Mouse (Mus musculus) CH12.LX (cell line): ENCODE data around the gene Scp2. TPM values are rescaled to one million over a fixed set of nuclear protein-coding genes. Genes with fewer than 3 reads are reported as not detected.

Experiments
- DNase-seq: peaks from one replicate; pipeline ENCODE4 v3.0.0-alpha.2; 2013; ENCODE audit errors: extremely low read depth
- H3K27ac ChIP-seq: 2 replicates; pipeline ENCODE4 v1.5.1; 2012; ENCODE audit warnings: low read depth, mild to moderate bottlenecking, control low read depth, moderate library complexity; ENCODE audit not compliant: insufficient read depth
- H3K27me3 ChIP-seq: replicated peaks from 2 replicates; pipeline ENCODE3; 2012; ENCODE audit warnings: inconsistent platforms
- H3K36me3 ChIP-seq, 2 experiments: replicated peaks in 1 of 2; 2 replicates each; pipeline versions ENCODE3 to v1.6.1; 2012; ENCODE audit warnings: inconsistent platforms in 1 of 2, low read length in 1 of 2, mild to moderate bottlenecking in 1 of 2, mixed read lengths in 1 of 2, moderate library complexity in 1 of 2; ENCODE audit not compliant: control insufficient read depth in 1 of 2, insufficient read depth in 1 of 2
- H3K4me1 ChIP-seq, 2 experiments: 2 replicates each; pipeline ENCODE4 v1.6.1; 2012; ENCODE audit warnings: inconsistent platforms in 1 of 2, moderate library complexity in 1 of 2; ENCODE audit not compliant: insufficient read depth in 2 of 2, control insufficient read depth in 1 of 2
- H3K4me2 ChIP-seq: 2 replicates; pipeline ENCODE4 v1.6.1; 2012; ENCODE audit warnings: low read depth, mild to moderate bottlenecking, control low read depth; ENCODE audit not compliant: poor library complexity, insufficient read depth, severe bottlenecking
- H3K4me3 ChIP-seq, 3 experiments: fragments of 150-350 bp in 1 of 3; sonication (generic) in 1 of 3; replicated peaks in 1 of 3; 2 replicates each; pipeline versions ENCODE3 to v1.5.1; 2011 to 2012; ENCODE audit warnings: low read depth in 2 of 3, low read length in 2 of 3, mild to moderate bottlenecking in 2 of 3, moderate library complexity in 2 of 3, control low read depth in 1 of 3, improper control_type of control experiment in 1 of 3, inconsistent platforms in 1 of 3, mixed read lengths in 1 of 3; ENCODE audit not compliant: poor library complexity in 1 of 3
- H3K79me2 ChIP-seq: replicated peaks from 2 replicates; pipeline ENCODE4 v1.6.1; 2012; ENCODE audit warnings: mild to moderate bottlenecking, moderate library complexity; ENCODE audit not compliant: control insufficient read depth, poor library complexity, insufficient read depth, severe bottlenecking; ENCODE audit errors: extremely low read depth
- H3K9ac ChIP-seq: 2 replicates; pipeline ENCODE4 v1.6.1; 2012; ENCODE audit warnings: low read depth, mild to moderate bottlenecking, control low read depth, moderate library complexity; ENCODE audit not compliant: insufficient read depth
- H3K9me3 ChIP-seq: replicated peaks from 2 replicates; pipeline ENCODE3; 2012; ENCODE audit warnings: low read length, inconsistent platforms, mixed read lengths
- BHLHE40 ChIP-seq: IDR thresholded peaks from 2 replicates; pipeline ENCODE4 v1.6.1; 2011; ENCODE audit warnings: mild to moderate bottlenecking, low read depth, low read length, improper control_type of control experiment
- CHD1 ChIP-seq: IDR thresholded peaks from 2 replicates; pipeline ENCODE4 v1.6.1; 2012; ENCODE audit warnings: low read depth, low read length, improper control_type of control experiment, inconsistent platforms
- CHD2 ChIP-seq: IDR thresholded peaks from 2 replicates; pipeline ENCODE4 v1.6.1; 2011; ENCODE audit warnings: low read length, improper control_type of control experiment
- CTCF ChIP-seq, 2 experiments: IDR thresholded peaks in 1 of 2; conservative IDR thresholded peaks in 1 of 2; 2 replicates each; pipeline ENCODE4 v1.5.1; 2011 to 2012; ENCODE audit warnings: low read depth in 2 of 2, low read length in 2 of 2, improper control_type of control experiment in 1 of 2, inconsistent platforms in 1 of 2, mild to moderate bottlenecking in 1 of 2, moderate library complexity in 1 of 2
- ELF1 ChIP-seq: IDR thresholded peaks from 2 replicates; pipeline ENCODE4 v1.6.1; 2014; ENCODE audit warnings: low read depth, mild to moderate bottlenecking, inconsistent platforms, low read length, improper control_type of control experiment
- EP300 ChIP-seq: IDR thresholded peaks from 2 replicates; pipeline ENCODE4 v1.6.1; 2011; ENCODE audit warnings: low read length, improper control_type of control experiment
- GABPA ChIP-seq: IDR thresholded peaks from 2 replicates; pipeline ENCODE4 v1.6.1; 2012; ENCODE audit warnings: low read depth, low read length, improper control_type of control experiment, inconsistent platforms; ENCODE audit not compliant: insufficient replicate concordance
- IRF4 ChIP-seq: IDR thresholded peaks from 2 replicates; pipeline ENCODE4 v1.6.1; 2014; ENCODE audit warnings: low read depth, mild to moderate bottlenecking, inconsistent platforms, low read length, improper control_type of control experiment
- JUND ChIP-seq: conservative IDR thresholded peaks from 2 replicates; pipeline ENCODE4 v1.6.1; 2011; ENCODE audit warnings: low read depth, low read length, improper control_type of control experiment
- MAX ChIP-seq: IDR thresholded peaks from 2 replicates; pipeline ENCODE4 v1.6.1; 2011; ENCODE audit warnings: low read length, improper control_type of control experiment
- MAZ ChIP-seq: IDR thresholded peaks from 2 replicates; pipeline ENCODE4 v1.6.1; 2012; ENCODE audit warnings: low read depth, mild to moderate bottlenecking, inconsistent platforms, low read length, improper control_type of control experiment, moderate library complexity
- MYC ChIP-seq: IDR thresholded peaks from 2 replicates; pipeline ENCODE4 v1.6.1; 2011; ENCODE audit warnings: low read depth, mild to moderate bottlenecking, improper control_type of control experiment, low read length
- NELFE ChIP-seq: IDR thresholded peaks from 2 replicates; pipeline ENCODE4 v1.6.1; 2011; ENCODE audit warnings: low read depth, low read length, improper control_type of control experiment
- NRF1 ChIP-seq: IDR thresholded peaks from 2 replicates; pipeline ENCODE4 v1.6.1; 2014; ENCODE audit warnings: low read depth, mild to moderate bottlenecking, inconsistent platforms, low read length, improper control_type of control experiment, moderate library complexity
- PAX5 ChIP-seq: IDR thresholded peaks from 2 replicates; pipeline ENCODE4 v1.6.1; 2012; ENCODE audit warnings: low read length, inconsistent platforms, mixed read lengths
- POLR2A ChIP-seq: IDR thresholded peaks from 2 replicates; pipeline ENCODE4 v1.6.1; 2011; ENCODE audit warnings: low read depth, mild to moderate bottlenecking, improper control_type of control experiment, low read length
- POLR2AphosphoS2 ChIP-seq: IDR thresholded peaks from 2 replicates; pipeline ENCODE4 v1.6.1; 2011; ENCODE audit warnings: low read depth, low read length, improper control_type of control experiment
- RAD21 ChIP-seq: IDR thresholded peaks from 2 replicates; pipeline ENCODE4 v1.6.1; 2011; ENCODE audit warnings: low read depth, mild to moderate bottlenecking, low read length, improper control_type of control experiment, moderate library complexity
- RCOR1 ChIP-seq: conservative IDR thresholded peaks from 2 replicates; pipeline ENCODE4 v1.6.1; 2012; ENCODE audit warnings: low read depth, mild to moderate bottlenecking, inconsistent platforms, low read length, improper control_type of control experiment
- SMC3 ChIP-seq: IDR thresholded peaks from 2 replicates; pipeline ENCODE4 v1.6.1; 2011; ENCODE audit warnings: low read depth, low read length, improper control_type of control experiment
- ZMIZ1 ChIP-seq: IDR thresholded peaks from 2 replicates; pipeline ENCODE4 v1.6.1; 2012; ENCODE audit warnings: low read depth, mild to moderate bottlenecking, inconsistent platforms, low read length, improper control_type of control experiment
- ZNF384 ChIP-seq: IDR thresholded peaks from 2 replicates; pipeline ENCODE4 v1.6.1; 2012; ENCODE audit warnings: low read depth, low read length, improper control_type of control experiment, inconsistent platforms
- dilution Hi-C: fragments of 300-500 bp; cut with MboI; formaldehyde crosslinking; loops from 2 replicates; pipeline ENCODE4 v1.14.3; 2020; ENCODE audit warnings: low sequenced_read_pairs; ENCODE audit not compliant: extremely low pct_unique_long_range_greater_than_20kb, extremely low pct_ligation_motif_present
- in situ Hi-C: fragments of 300-500 bp; cut with MboI; formaldehyde crosslinking; loops from 3 replicates; pipeline ENCODE4 v1.14.3; 2019; ENCODE audit warnings: low sequenced_read_pairs, low pct_ligation_motif_present, low pct_unique_long_range_greater_than_20kb, mixed read lengths
- polyA plus RNA-seq: library from polyadenylated mRNA; unstranded; fragments of >175 nt; gene quantifications from 2 replicates; pipeline ENCODE4 v1.2.1, GENCODE M21; 2012; ENCODE audit warnings: low read depth; ENCODE audit not compliant: insufficient read length
- total RNA-seq, 2 experiments: library from RNA; depleted of rRNA; stranded (reverse); fragments of 300-350 nt in 1 of 2; fragments of >200 nt in 1 of 2; gene quantifications; 2 replicates each; pipeline ENCODE4 v1.2.3; 2012 to 2014

Scp2 gene
- total and polyA plus RNA-seq, 3 experiments, result 65.0 to 127 (median 97.8) TPM

GRCm38 (mm10) chr4:108015067-108015765 lies 129.6 kb downstream of the Scp2 start:
- no peak overlapping the region for H3K9ac ChIP-seq
- DNase-seq, result peak; percentile 13
- H3K36me3 ChIP-seq, result no peaks in the 10 kb centered on the region
- peaks cover 7 to 26% of the 10 kb centered on the region in 2 experiments; a peak in 3 of 4 replicates for H3K4me1 ChIP-seq
- in situ Hi-C loops (no loop called here), dilution Hi-C loops (no loop called here)
- H3K27me3 ChIP-seq, result peaks cover 1% of the 10 kb centered on the region
- no peaks in the 10 kb centered on the region for H3K79me2 ChIP-seq
- no peak overlapping the region for H3K27ac ChIP-seq
- TF ChIP-seq BHLHE40 (peak; percentile 84), RAD21 (peak; percentile 40), ZMIZ1 (no peak), POLR2AphosphoS2 (no peak), SMC3 (peak; percentile 39), PAX5 (no peak), CTCF (conservative IDR thresholded peaks at IDR 0.05 in 1 of 2, IDR thresholded peaks at IDR 0.05 in 1 of 2; ENCODE audit: low read depth in 2 of 2, low read length in 2 of 2) (peak in 1 of 2 experiments; percentile 56; a peak in 2 of 4 replicates)
- no peaks in the 10 kb centered on the region for H3K9me3 ChIP-seq
- no peak overlapping the region for H3K4me3 ChIP-seq
- H3K4me2 ChIP-seq, result no peak overlapping the region

- H3K4me2 ChIP-seq, result no peak overlapping the region
- dilution Hi-C loops (no loop called here), in situ Hi-C loops (no loop called here)
Observed at GRCm38 (mm10) chr4:108014466-108014865, 130.3 kb downstream of the Scp2 start.

GRCm38 (mm10) chr4:108008541-108008940 lies 136.3 kb downstream of the Scp2 start:
- H3K27ac ChIP-seq, result no peak overlapping the region
- H3K4me1 ChIP-seq, result peaks cover 0 to under 1% of the 10 kb centered on the region in 2 experiments; a peak in 1 of 4 replicates
- H3K27me3 ChIP-seq, result peaks cover 23% of the 10 kb centered on the region
- H3K4me3 ChIP-seq, result no peak overlapping the region
- dilution Hi-C loops, result no loop called here
- H3K9ac ChIP-seq, result no peak overlapping the region
- no peaks in the 10 kb centered on the region for H3K9me3 ChIP-seq
- no peaks in the 10 kb centered on the region for H3K36me3 ChIP-seq
- in situ Hi-C loops, result no loop called here
- TF ChIP-seq NELFE (no peak), CHD2 (no peak), RCOR1 (no peak), PAX5 (no peak), EP300 (no peak), JUND (no peak)
- TF ChIP-seq, all 38 proteins: peak for 0
- no peaks in the 10 kb centered on the region for H3K79me2 ChIP-seq
- H3K4me2 ChIP-seq, result no peak overlapping the region
- no peak for DNase-seq

More at GRCm38 (mm10) chr4:108014466-108014865, 130.3 kb downstream of the Scp2 start:
- H3K9ac ChIP-seq, result no peak overlapping the region
- no peaks in the 10 kb centered on the region for H3K79me2 ChIP-seq
- TF ChIP-seq ELF1, result no peak
- TF ChIP-seq IRF4, result no peak
- no peak for TF ChIP-seq POLR2A
- no peak for TF ChIP-seq CHD1
- no peak for TF ChIP-seq ZNF384
- TF ChIP-seq MYC, result no peak
- no peak for TF ChIP-seq GABPA
- no peak for TF ChIP-seq NRF1
- TF ChIP-seq POLR2AphosphoS2, result no peak
- no peak for TF ChIP-seq MAX
- TF ChIP-seq RCOR1, result no peak
- TF ChIP-seq CHD2, result no peak
- TF ChIP-seq MAZ, result no peak
- no peak for DNase-seq
- H3K9me3 ChIP-seq, result no peaks in the 10 kb centered on the region
- H3K36me3 ChIP-seq, result no peaks in the 10 kb centered on the region
- no peak overlapping the region for H3K4me3 ChIP-seq
- H3K27ac ChIP-seq, result no peak overlapping the region
- peaks cover 7 to 19% of the 10 kb centered on the region in 2 experiments; a peak in 3 of 4 replicates for H3K4me1 ChIP-seq
- peaks cover 1% of the 10 kb centered on the region for H3K27me3 ChIP-seq
